In the genomic region with DNA sequence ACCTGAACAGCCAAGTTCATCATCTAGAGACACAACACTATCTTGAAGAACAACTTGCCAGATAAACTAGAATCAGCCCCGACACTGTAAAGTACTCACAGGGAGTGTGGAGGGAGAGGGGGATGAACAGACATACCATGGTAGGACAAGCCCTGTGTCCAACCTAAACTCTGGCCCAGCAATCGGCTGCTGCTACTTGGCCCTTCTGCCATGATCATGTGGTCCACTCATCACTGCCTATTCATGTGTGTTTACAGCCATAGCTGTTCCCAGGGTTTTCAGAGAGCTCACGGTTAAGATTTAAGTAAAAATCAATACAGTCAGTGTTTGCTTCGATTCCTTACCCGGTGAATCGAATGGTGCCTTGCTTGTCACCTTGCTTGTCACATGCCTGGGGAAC, we compare ENCODE assay signal across 24 mouse cellular contexts. TPM values are rescaled to one million over a fixed set of nuclear protein-coding genes. Genes with fewer than 3 reads are reported as not detected.
DNase-seq lines count a peak whose midpoint lies in the region; ATAC-seq lines count a peak whose summit lies in the region.
"Had no signal": no experiment of that assay in that cellular context is flagged by ENCODE, and none has a peak within 500 bp of the region (broad histone marks: within the 10 kb centered on the region; RNA-seq: fewer than 3 reads in every experiment).

No protein-coding gene starts in this region.

- no peaks in the 10 kb centered on the region for H3K36me3 ChIP-seq in heart, embryonic 10.5 days
- H3K36me3 ChIP-seq in midbrain, embryonic 11.5 days (ENCODE audit: control insufficient read depth, insufficient read depth, low read length): no peaks in the 10 kb centered on the region
- H3K36me3 ChIP-seq in midbrain, embryonic 15.5 days (replicated peaks): no peaks in the 10 kb centered on the region
- H3K36me3 ChIP-seq: embryonic facial prominence, embryonic 10.5 days; embryonic facial prominence, embryonic 12.5 days; forebrain, embryonic 15.5 days; G1E had no signal

- peaks cover 4% of the 10 kb centered on the region; the same call in 1 of the 2 replicates for H3K27me3 ChIP-seq in heart, embryonic 10.5 days (ENCODE audit: insufficient read depth, poor library complexity, severe bottlenecking)
- no peaks in the 10 kb centered on the region for H3K27me3 ChIP-seq in midbrain, embryonic 11.5 days (ENCODE audit: control insufficient read depth, insufficient read depth, low read length)
- H3K27me3 ChIP-seq in midbrain, embryonic 15.5 days (replicated peaks): peaks cover under 1% of the 10 kb centered on the region; the same call in 1 of the 2 replicates
- H3K27me3 ChIP-seq: CH12.LX; embryonic facial prominence, embryonic 12.5 days; forebrain, embryonic 15.5 days; Patski had no signal

- no peaks in the 10 kb centered on the region for H3K9me3 ChIP-seq in heart, embryonic 10.5 days
- H3K9me3 ChIP-seq in midbrain, embryonic 11.5 days (ENCODE audit: control insufficient read depth, low read length): no peaks in the 10 kb centered on the region
- no peaks in the 10 kb centered on the region for H3K9me3 ChIP-seq in midbrain, embryonic 15.5 days
- H3K9me3 ChIP-seq: embryonic facial prominence, embryonic 10.5 days; embryonic facial prominence, embryonic 12.5 days; forebrain, embryonic 13.5 days; forebrain, embryonic 15.5 days had no signal

- no peak overlapping the region for H3K4me2 ChIP-seq in midbrain, embryonic 11.5 days
- H3K4me2 ChIP-seq in midbrain, embryonic 15.5 days: no peak overlapping the region
- H3K4me2 ChIP-seq: embryonic facial prominence, embryonic 12.5 days; forebrain, embryonic 13.5 days; forebrain, embryonic 15.5 days had no signal

- 80% methylated on average over 6 of the region's 6 CpGs for WGBS in heart, embryonic 10.5 days
- 85% methylated on average over 6 of the region's 6 CpGs for WGBS in midbrain, embryonic 11.5 days
- 86% methylated on average over 6 of the region's 6 CpGs for WGBS in midbrain, embryonic 15.5 days

- DNase-seq in cerebellum, adult 9-10 months: peak; percentile 14
- no peak for DNase-seq in cerebellum, postnatal 36 days
- peak; percentile 55 for DNase-seq in heart, embryonic 10.5 days (ENCODE audit: low spot score)
- DNase-seq in heart, adult 9 months (ENCODE audit: low spot score in 2 of 2): no peak
- peak; percentile 67 for DNase-seq in midbrain, embryonic 11.5 days (ENCODE audit: low spot score, missing footprints)
- DNase-seq: adrenal gland, adult 8-10 months; adrenal gland, postnatal 14 days; adrenal gland, postnatal 36 days; B cell, adult 2 months; cerebellum, adult 11-12 months; cerebellum, adult 2 months; cerebellum, adult 9-11 months; cerebellum, postnatal 14 days; forebrain, postnatal 0 days had no signal

- no peak overlapping the region for H3K27ac ChIP-seq in heart, embryonic 10.5 days
- no peak overlapping the region for H3K27ac ChIP-seq in midbrain, embryonic 11.5 days (ENCODE audit: low read depth, low read length)
- H3K27ac ChIP-seq in midbrain, embryonic 15.5 days: no peak overlapping the region
- H3K27ac ChIP-seq: embryonic facial prominence, embryonic 10.5 days; embryonic facial prominence, embryonic 12.5 days; forebrain, embryonic 13.5 days; forebrain, embryonic 15.5 days had no signal

- no peak overlapping the region for H3K9ac ChIP-seq in midbrain, embryonic 11.5 days (ENCODE audit: low read length)
- no peak overlapping the region for H3K9ac ChIP-seq in midbrain, embryonic 15.5 days
- H3K9ac ChIP-seq: embryonic facial prominence, embryonic 12.5 days; forebrain, embryonic 13.5 days; forebrain, embryonic 15.5 days; forebrain, postnatal 0 days had no signal

- ATAC-seq in midbrain, embryonic 11.5 days (ENCODE audit: low FRiP score): no peak
- ATAC-seq in midbrain, embryonic 15.5 days (replicated peaks): no peak
- ATAC-seq: activated CD4-positive, CD25-positive, alpha-beta regulatory T cell, adult 4 months; CD4-positive, CD25-positive, alpha-beta regulatory T cell, adult 4 months; forebrain, embryonic 13.5 days; forebrain, embryonic 15.5 days; forebrain, postnatal 0 days had no signal

- no peak overlapping the region for H3K4me3 ChIP-seq in heart, embryonic 10.5 days
- no peak overlapping the region for H3K4me3 ChIP-seq in midbrain, embryonic 11.5 days (ENCODE audit: low read depth, low read length)
- H3K4me3 ChIP-seq in midbrain, embryonic 15.5 days: no peak overlapping the region
- H3K4me3 ChIP-seq: embryonic facial prominence, embryonic 10.5 days; embryonic facial prominence, embryonic 12.5 days; forebrain, embryonic 13.5 days; forebrain, embryonic 15.5 days had no signal

- H3K4me1 ChIP-seq in heart, embryonic 10.5 days: peaks cover 32% of the 10 kb centered on the region
- H3K4me1 ChIP-seq in midbrain, embryonic 11.5 days (ENCODE audit: control insufficient read depth, insufficient read depth, low read length): no peaks in the 10 kb centered on the region
- H3K4me1 ChIP-seq in midbrain, embryonic 15.5 days: peaks cover 13% of the 10 kb centered on the region
- H3K4me1 ChIP-seq: forebrain, embryonic 15.5 days had no signal

RNA-seq across cellular contexts. Expression of a gene that starts 7.9 kb away (rescaled TPM):
- 26.9 and 36.7 TPM in 2 replicates for polyA plus RNA-seq in heart, embryonic 10.5 days (2016; fragmentation: Nextera tagmentation; extraction: Ambion mirVana)
- 7.8 and 8.4 TPM in 2 replicates for polyA plus RNA-seq in midbrain, embryonic 11.5 days (2014; fragmentation: Nextera tagmentation; extraction: Ambion mirVana)
- 27.9 and 28.2 TPM in 2 replicates for polyA plus RNA-seq in midbrain, embryonic 15.5 days (2015; fragmentation: Nextera tagmentation; extraction: Ambion mirVana)
- polyA plus RNA-seq: G1E had no signal

Comparison
In these comparisons a context has a peak if more than half of its experiments do, and no peak if none do; other contexts are left out.
1. DNase-seq: peak in cerebellum, adult 9-10 months (single experiment), heart, embryonic 10.5 days (single experiment) and midbrain, embryonic 11.5 days (single experiment); none in cerebellum, postnatal 36 days (0 of 2) and heart, adult 9 months (0 of 2).